In genomic region chr2:163710606-163711159, GRCm38 (mm10) we compare ENCODE assay signal across 11 mouse cellular contexts. TPM values are rescaled to one million over a fixed set of nuclear protein-coding genes. Genes with fewer than 3 reads are reported as not detected.
DNase-seq lines count a peak whose midpoint lies in the region; ATAC-seq and TF ChIP-seq lines count a peak whose summit lies in the region.
"Had no signal": no experiment of that assay in that cellular context is flagged by ENCODE, and none has a peak within 500 bp of the region (broad histone marks: within the 10 kb centered on the region; RNA-seq: fewer than 3 reads in every experiment).

No protein-coding gene starts in this region.

- no peak for ATAC-seq in liver, embryonic 13.5 days (ENCODE audit: low read depth)
- no peak for ATAC-seq in liver, postnatal 0 days
- peak; percentile 39 for ATAC-seq in common myeloid progenitor, adult 5-6 weeks (replicated peaks; ENCODE audit: low read depth, poor library complexity, severe bottlenecking)
- no peak for ATAC-seq in heart, embryonic 12.5 days (ENCODE audit: insufficient number of reproducible peaks, low FRiP score)
- no peak for ATAC-seq in intestine, postnatal 0 days

- no peak overlapping the region for H3K4me3 ChIP-seq in liver, embryonic 13.5 days (replicated peaks)
- H3K4me3 ChIP-seq in liver, postnatal 0 days (ENCODE audit: low read depth, low read length) = no peak overlapping the region
- H3K4me3 ChIP-seq in heart, embryonic 12.5 days = no peak overlapping the region
- no peak overlapping the region for H3K4me3 ChIP-seq in intestine, postnatal 0 days (ENCODE audit: low read depth, low read length)
- H3K4me3 ChIP-seq: forebrain, embryonic 10.5 days; stomach, embryonic 15.5 days had no signal

- WGBS in liver, embryonic 13.5 days (ENCODE audit: insufficient replicate concordance) = 55% methylated on average over 5 of the region's 5 CpGs
- 43% methylated on average over 5 of the region's 5 CpGs for WGBS in liver, postnatal 0 days (ENCODE audit: insufficient replicate concordance)
- WGBS in heart, embryonic 12.5 days = 57% methylated on average over 5 of the region's 5 CpGs
- 62% methylated on average over 5 of the region's 5 CpGs for WGBS in intestine, postnatal 0 days

- no peaks in the 10 kb centered on the region for H3K27me3 ChIP-seq in liver, embryonic 13.5 days
- H3K27me3 ChIP-seq in liver, postnatal 0 days (ENCODE audit: insufficient read depth, low read length) = no peaks in the 10 kb centered on the region
- H3K27me3 ChIP-seq in heart, embryonic 12.5 days (replicated peaks) = no peaks in the 10 kb centered on the region
- H3K27me3 ChIP-seq in intestine, postnatal 0 days (replicated peaks; ENCODE audit: control insufficient read depth, insufficient read depth, low read length) = no peaks in the 10 kb centered on the region
- H3K27me3 ChIP-seq: stomach, embryonic 15.5 days had no signal

- no peak for TF ChIP-seq CTCF in liver, postnatal 0 days (IDR thresholded peaks at IDR 0.05; ENCODE audit: low read depth)
- no peak for TF ChIP-seq CTCF in intestine, postnatal 0 days (IDR thresholded peaks at IDR 0.05; ENCODE audit: low read depth)

- H3K4me1 ChIP-seq in liver, embryonic 13.5 days (replicated peaks) = peaks cover 64% of the 10 kb centered on the region
- peaks cover 32% of the 10 kb centered on the region for H3K4me1 ChIP-seq in liver, postnatal 0 days (ENCODE audit: insufficient read depth)
- H3K4me1 ChIP-seq in heart, embryonic 12.5 days (replicated peaks) = peaks cover 54% of the 10 kb centered on the region
- H3K4me1 ChIP-seq in intestine, postnatal 0 days (replicated peaks; ENCODE audit: control insufficient read depth, insufficient read depth, low read length) = 0 out of 2 replicates have a peak, but pooled peaks cover 2% of the 10 kb centered on the region
- H3K4me1 ChIP-seq: stomach, embryonic 15.5 days had no signal

- TF ChIP-seq EP300 in liver, postnatal 0 days (IDR thresholded peaks at IDR 0.05; ENCODE audit: low read depth) = no peak

- DNase-seq in liver, embryonic 13.5 days = no peak
- DNase-seq in liver, postnatal 0 days = no peak
- DNase-seq in lung, postnatal 14 days = peak; percentile 48
- DNase-seq in urinary bladder, postnatal 14 days (ENCODE audit: low spot score) = no peak
- DNase-seq in cerebellum, adult 8-10 months = no peak
- DNase-seq: kidney, adult 11 months had no signal

- H3K9ac ChIP-seq in liver, embryonic 13.5 days = no peak overlapping the region
- H3K9ac ChIP-seq in liver, postnatal 0 days (replicated peaks) = no peak overlapping the region
- 0 out of 2 replicates have a peak overlapping the region, but pooled peaks have one; percentile 43 for H3K9ac ChIP-seq in heart, embryonic 12.5 days
- H3K9ac ChIP-seq in intestine, postnatal 0 days (ENCODE audit: low read depth, low read length) = no peak overlapping the region
- H3K9ac ChIP-seq: stomach, embryonic 15.5 days had no signal

- H3K9me3 ChIP-seq in liver, embryonic 13.5 days (replicated peaks) = no peaks in the 10 kb centered on the region
- H3K9me3 ChIP-seq in liver, postnatal 0 days (ENCODE audit: low read length) = no peaks in the 10 kb centered on the region
- no peaks in the 10 kb centered on the region for H3K9me3 ChIP-seq in heart, embryonic 12.5 days (replicated peaks)
- H3K9me3 ChIP-seq in intestine, postnatal 0 days (ENCODE audit: control insufficient read depth) = no peaks in the 10 kb centered on the region
- H3K9me3 ChIP-seq: forebrain, embryonic 10.5 days; stomach, embryonic 15.5 days had no signal

- H3K36me3 ChIP-seq in liver, embryonic 13.5 days = peaks cover 15% of the 10 kb centered on the region
- peaks cover 11% of the 10 kb centered on the region for H3K36me3 ChIP-seq in liver, postnatal 0 days (replicated peaks; ENCODE audit: insufficient read depth, low read length)
- peaks cover 5% of the 10 kb centered on the region for H3K36me3 ChIP-seq in heart, embryonic 12.5 days
- peaks cover 4% of the 10 kb centered on the region; the same call in 1 of the 2 replicates for H3K36me3 ChIP-seq in intestine, postnatal 0 days (ENCODE audit: control insufficient read depth, insufficient read depth)
- H3K36me3 ChIP-seq: stomach, embryonic 15.5 days had no signal

- H3K4me2 ChIP-seq in liver, embryonic 13.5 days = no peak overlapping the region
- H3K4me2 ChIP-seq in liver, postnatal 0 days (ENCODE audit: low read depth, low read length) = no peak overlapping the region
- H3K4me2 ChIP-seq in heart, embryonic 12.5 days = no peak overlapping the region
- H3K4me2 ChIP-seq in intestine, postnatal 0 days (replicated peaks; ENCODE audit: low read depth) = no peak overlapping the region
- H3K4me2 ChIP-seq: stomach, embryonic 15.5 days had no signal

- peak overlapping the region; percentile 24; the same call in 1 of the 2 replicates for H3K27ac ChIP-seq in liver, embryonic 13.5 days
- no peak overlapping the region for H3K27ac ChIP-seq in liver, postnatal 0 days (ENCODE audit: low read depth)
- peak overlapping the region; percentile 43; the same call in 1 of the 2 replicates for H3K27ac ChIP-seq in heart, embryonic 12.5 days (ENCODE audit: poor library complexity, severe bottlenecking)
- H3K27ac ChIP-seq in intestine, postnatal 0 days (ENCODE audit: low read depth, low read length) = no peak overlapping the region
- H3K27ac ChIP-seq: forebrain, embryonic 10.5 days; stomach, embryonic 15.5 days had no signal

RNA-seq across cellular contexts. Expression of gene Ada, which starts 39.4 kb away (rescaled TPM):
- polyA plus RNA-seq in liver, embryonic 13.5 days (2015; fragmentation: Nextera tagmentation; extraction: Ambion mirVana) = 5.5 and 6.6 TPM in 2 replicates
- 2.7 TPM in 2 replicates for polyA plus RNA-seq in liver, postnatal 0 days (2015; fragmentation: Nextera tagmentation; extraction: Ambion mirVana)
- 16.9 and 17.6 TPM in 2 replicates for total RNA-seq in common myeloid progenitor, adult 5-6 weeks (2017)
- 3.6 and 3.7 TPM in 2 replicates for polyA plus RNA-seq in heart, embryonic 12.5 days (2016; fragmentation: Nextera tagmentation; extraction: Ambion mirVana)
- 78.2 and 81.3 TPM in 2 replicates for polyA plus RNA-seq in intestine, postnatal 0 days (2015; fragmentation: Nextera tagmentation; extraction: Ambion mirVana)

RNA-seq across cellular contexts. Expression of gene Pkig, which starts 52.5 kb away (rescaled TPM):
- 122 and 139 TPM in 2 replicates for polyA plus RNA-seq in liver, embryonic 13.5 days (2015; fragmentation: Nextera tagmentation; extraction: Ambion mirVana)
- 84.9 and 85.0 TPM in 2 replicates for polyA plus RNA-seq in liver, postnatal 0 days (2015; fragmentation: Nextera tagmentation; extraction: Ambion mirVana)
- 44.8 and 45.5 TPM in 2 replicates for total RNA-seq in common myeloid progenitor, adult 5-6 weeks (2017)
- polyA plus RNA-seq in heart, embryonic 12.5 days (2016; fragmentation: Nextera tagmentation; extraction: Ambion mirVana) = 233 and 241 TPM in 2 replicates
- polyA plus RNA-seq in intestine, postnatal 0 days (2015; fragmentation: Nextera tagmentation; extraction: Ambion mirVana) = 114 and 116 TPM in 2 replicates

Comparison
In these comparisons a context has a peak if more than half of its experiments do, and no peak if none do; other contexts are left out.
1. H3K27ac ChIP-seq: peak in liver, embryonic 13.5 days (single experiment) and heart, embryonic 12.5 days (single experiment); none in liver, postnatal 0 days (single experiment) and intestine, postnatal 0 days (single experiment).
2. RNA of gene Ada, which starts 39.4 kb away (polyA plus RNA-seq): 78.2 to 81.3 TPM in intestine, postnatal 0 days; 5.5 to 6.6 TPM in liver, embryonic 13.5 days, 3.6 to 3.7 TPM in heart, embryonic 12.5 days and 2.7 TPM in liver, postnatal 0 days; every median in the first group is over 10 times any median in the second.